Mouse (Mus musculus): ENCODE data around the gene 1700001O22Rik. TPM values are rescaled to one million over a fixed set of nuclear protein-coding genes. Genes with fewer than 3 reads are reported as not detected.

1700001O22Rik gene
- polyA plus RNA-seq, 1 experiment = 0.12 TPM

GRCm38 (mm10) chr2:30816383-30816782 lies 12.9 kb upstream of the 1700001O22Rik start:
- Histone ChIP-seq H3K4me2 (ENCODE audit: low read depth) (no peak overlapping the region), H3K27me3 (ENCODE audit: control insufficient read depth, insufficient read depth, insufficient read length) (no peaks in the 10 kb centered on the region), H3ac (ENCODE audit: control insufficient read depth, insufficient read length) (no peak overlapping the region), H3K36me3 (ENCODE audit: control insufficient read depth, insufficient read depth) (peaks cover 37% of the 10 kb centered on the region), H3K4me3 (no peak overlapping the region), H3K79me2 (ENCODE audit: control insufficient read depth, insufficient read depth) (peaks cover 30% of the 10 kb centered on the region)
- no peak for TF ChIP-seq MAX (IDR thresholded peaks at IDR 0.05; ENCODE audit: low read depth)
- TF ChIP-seq SRF (IDR thresholded peaks at IDR 0.05; ENCODE audit: control insufficient read depth, insufficient read length, low read depth) = no peak
- TF ChIP-seq E2F4 (IDR thresholded peaks at IDR 0.05; ENCODE audit: insufficient read depth) = no peak
- no peak for TF ChIP-seq USF1 (IDR thresholded peaks at IDR 0.05; ENCODE audit: low read depth)
- TF ChIP-seq TCF12 (IDR thresholded peaks at IDR 0.05; ENCODE audit: insufficient read depth, poor library complexity, severe bottlenecking) = no peak
- TF ChIP-seq TCF3 (IDR thresholded peaks at IDR 0.05; ENCODE audit: insufficient read length, low read depth) = no peak
- TF ChIP-seq CEBPB (IDR thresholded peaks at IDR 0.05; ENCODE audit: insufficient read depth, poor library complexity, severe bottlenecking) = no peak
- no peak for TF ChIP-seq MYOG (IDR thresholded peaks at IDR 0.05; ENCODE audit: control insufficient read depth in 1 of 3, insufficient read depth in 1 of 3, insufficient read length in 2 of 3, low read depth in 2 of 3)
- no peak for TF ChIP-seq POLR2AphosphoS2 (IDR thresholded peaks at IDR 0.05; ENCODE audit: insufficient read length, low read depth)
- no peak for TF ChIP-seq POLR2A (IDR thresholded peaks at IDR 0.05; ENCODE audit: insufficient read length, low read depth)
- no peak for TF ChIP-seq REST (IDR thresholded peaks at IDR 0.05; ENCODE audit: insufficient read depth, insufficient read length)

GRCm38 (mm10) chr2:30810573-30810972 lies 7.1 kb upstream of the 1700001O22Rik start:
- TF ChIP-seq MAX (IDR thresholded peaks at IDR 0.05; ENCODE audit: low read depth) (no peak), TCF12 (IDR thresholded peaks at IDR 0.05; ENCODE audit: insufficient read depth, poor library complexity, severe bottlenecking) (no peak), MYOD1 (IDR thresholded peaks at IDR 0.05; ENCODE audit: control insufficient read depth in 1 of 3, insufficient read length in 2 of 3, low read depth in 2 of 3) (no peak), TCF3 (IDR thresholded peaks at IDR 0.05; ENCODE audit: insufficient read length, low read depth) (no peak), E2F4 (IDR thresholded peaks at IDR 0.05; ENCODE audit: insufficient read depth) (no peak), POLR2A (IDR thresholded peaks at IDR 0.05; ENCODE audit: insufficient read length, low read depth) (no peak), USF1 (IDR thresholded peaks at IDR 0.05; ENCODE audit: low read depth) (no peak), CEBPB (IDR thresholded peaks at IDR 0.05; ENCODE audit: insufficient read depth, poor library complexity, severe bottlenecking) (no peak), MYOG (IDR thresholded peaks at IDR 0.05; ENCODE audit: control insufficient read depth in 1 of 3, insufficient read depth in 1 of 3, insufficient read length in 2 of 3, low read depth in 2 of 3) (no peak), POLR2AphosphoS2 (IDR thresholded peaks at IDR 0.05; ENCODE audit: insufficient read length, low read depth) (no peak), REST (IDR thresholded peaks at IDR 0.05; ENCODE audit: insufficient read depth, insufficient read length) (no peak), SRF (IDR thresholded peaks at IDR 0.05; ENCODE audit: control insufficient read depth, insufficient read length, low read depth) (no peak)
- Histone ChIP-seq H3K36me3 (ENCODE audit: control insufficient read depth, insufficient read depth) (peaks cover 23% of the 10 kb centered on the region), H3ac (ENCODE audit: control insufficient read depth, insufficient read length) (no peak overlapping the region), H3K79me2 (ENCODE audit: control insufficient read depth, insufficient read depth) (peaks cover 57% of the 10 kb centered on the region), H3K27me3 (ENCODE audit: control insufficient read depth, insufficient read depth, insufficient read length) (no peaks in the 10 kb centered on the region), H3K4me3 (no peak overlapping the region), H3K4me2 (ENCODE audit: low read depth) (no peak overlapping the region)

- Histone ChIP-seq H3K4me3 (peak overlapping the region; percentile 68), H3K4me2 (ENCODE audit: low read depth) (peak overlapping the region; percentile 87)
- TF ChIP-seq TCF12 (IDR thresholded peaks at IDR 0.05; ENCODE audit: insufficient read depth, poor library complexity, severe bottlenecking) (no peak), CEBPB (IDR thresholded peaks at IDR 0.05; ENCODE audit: insufficient read depth, poor library complexity, severe bottlenecking) (no peak), USF1 (IDR thresholded peaks at IDR 0.05; ENCODE audit: low read depth) (no peak), SRF (IDR thresholded peaks at IDR 0.05; ENCODE audit: control insufficient read depth, insufficient read length, low read depth) (no peak), MAX (IDR thresholded peaks at IDR 0.05; ENCODE audit: low read depth) (no peak), TCF3 (IDR thresholded peaks at IDR 0.05; ENCODE audit: insufficient read length, low read depth) (no peak), MYOD1 (IDR thresholded peaks at IDR 0.05; ENCODE audit: control insufficient read depth in 1 of 3, insufficient read length in 2 of 3, low read depth in 2 of 3) (no peak), POLR2AphosphoS2 (IDR thresholded peaks at IDR 0.05; ENCODE audit: insufficient read length, low read depth) (no peak), POLR2A (IDR thresholded peaks at IDR 0.05; ENCODE audit: insufficient read length, low read depth) (no peak), E2F4 (IDR thresholded peaks at IDR 0.05; ENCODE audit: insufficient read depth) (no peak)
Measured at GRCm38 (mm10) chr2:30809503-30809902, 6.0 kb upstream of the 1700001O22Rik start.

GRCm38 (mm10) chr2:30808296-30808655 lies 4.8 kb upstream of the 1700001O22Rik start:
- TF ChIP-seq MYOG (IDR thresholded peaks at IDR 0.05; ENCODE audit: control insufficient read depth in 1 of 3, insufficient read depth in 1 of 3, insufficient read length in 2 of 3, low read depth in 2 of 3) (peak in 1 of 3 experiments; percentile 18), MYOD1 (IDR thresholded peaks at IDR 0.05; ENCODE audit: control insufficient read depth in 1 of 3, insufficient read length in 2 of 3, low read depth in 2 of 3) (peak in 1 of 3 experiments; percentile 14), E2F4 (IDR thresholded peaks at IDR 0.05; ENCODE audit: insufficient read depth) (no peak)
- Histone ChIP-seq H3K79me2 (ENCODE audit: control insufficient read depth, insufficient read depth) (peaks cover 47% of the 10 kb centered on the region), H3K4me2 (ENCODE audit: low read depth) (peak overlapping the region; percentile 87), H3K27me3 (ENCODE audit: control insufficient read depth, insufficient read depth, insufficient read length) (no peaks in the 10 kb centered on the region), H3ac (ENCODE audit: control insufficient read depth, insufficient read length) (peak overlapping the region; percentile 32), H3K4me3 (peak overlapping the region; percentile 68), H3K36me3 (ENCODE audit: control insufficient read depth, insufficient read depth) (peaks cover 12% of the 10 kb centered on the region)

More at GRCm38 (mm10) chr2:30809503-30809902, 6.0 kb upstream of the 1700001O22Rik start:
- Histone ChIP-seq H3ac (ENCODE audit: control insufficient read depth, insufficient read length) (no peak overlapping the region), H3K79me2 (ENCODE audit: control insufficient read depth, insufficient read depth) (peaks cover 48% of the 10 kb centered on the region), H3K27me3 (ENCODE audit: control insufficient read depth, insufficient read depth, insufficient read length) (no peaks in the 10 kb centered on the region), H3K36me3 (ENCODE audit: control insufficient read depth, insufficient read depth) (peaks cover 16% of the 10 kb centered on the region)

- TF ChIP-seq REST (IDR thresholded peaks at IDR 0.05; ENCODE audit: insufficient read depth, insufficient read length) (no peak), SRF (IDR thresholded peaks at IDR 0.05; ENCODE audit: control insufficient read depth, insufficient read length, low read depth) (peak; percentile 17), E2F4 (IDR thresholded peaks at IDR 0.05; ENCODE audit: insufficient read depth) (no peak), POLR2AphosphoS2 (IDR thresholded peaks at IDR 0.05; ENCODE audit: insufficient read length, low read depth) (peak; percentile 98), TCF12 (IDR thresholded peaks at IDR 0.05; ENCODE audit: insufficient read depth, poor library complexity, severe bottlenecking) (no peak), MAX (IDR thresholded peaks at IDR 0.05; ENCODE audit: low read depth) (no peak), CEBPB (IDR thresholded peaks at IDR 0.05; ENCODE audit: insufficient read depth, poor library complexity, severe bottlenecking) (no peak), POLR2A (IDR thresholded peaks at IDR 0.05; ENCODE audit: insufficient read length, low read depth) (peak; percentile 96)
- H3K79me2 ChIP-seq (ENCODE audit: control insufficient read depth, insufficient read depth) = peaks cover 47% of the 10 kb centered on the region
- H3K4me2 ChIP-seq (ENCODE audit: low read depth) = peak within 1 kb of the TSS; percentile 87
- H3K27me3 ChIP-seq (ENCODE audit: control insufficient read depth, insufficient read depth, insufficient read length) = no peaks in the 10 kb centered on the region
- H3ac ChIP-seq (ENCODE audit: control insufficient read depth, insufficient read length) = peak within 1 kb of the TSS; percentile 32
- peaks cover 7% of the 10 kb centered on the region for H3K36me3 ChIP-seq (ENCODE audit: control insufficient read depth, insufficient read depth)
- peak within 1 kb of the TSS; percentile 68 for H3K4me3 ChIP-seq
Measured at GRCm38 (mm10) chr2:30807648-30808295, 4.3 kb upstream of the 1700001O22Rik start, which contains the start of gene Ntmt1. Gene Ntmt1 (plus strand): TSS chr2:30807826.

Measured in myocyte (in vitro differentiated cells).